Mouse (Mus musculus) heart, adult 2 months (tissue): Measurements from ENCODE around the gene Srsf1. TPM values are rescaled to one million over a fixed set of nuclear protein-coding genes. Genes with fewer than 3 reads are reported as not detected.

Experiments used
- DNase-seq, 2 experiments: peaks; one replicate each; pipeline ENCODE4 v3.0.0; 2021
- H3K27ac ChIP-seq: fragments of 200-600 bp; 2 replicates; pipeline ENCODE4 v1.8.1; 2022
- H3K27me3 ChIP-seq: fragments of 200-500 bp; 2 replicates; pipeline ENCODE4 v1.6.1; 2012; ENCODE audit warnings: mild to moderate bottlenecking, low read length, inconsistent platforms, mixed read lengths; ENCODE audit not compliant: control insufficient read depth, insufficient read depth
- H3K36me3 ChIP-seq: fragments of 200-500 bp; 2 replicates; pipeline ENCODE4 v1.6.1; 2012; ENCODE audit warnings: low read length, inconsistent platforms; ENCODE audit not compliant: control insufficient read depth, insufficient read depth
- H3K4me1 ChIP-seq: fragments of 200-500 bp; 2 replicates; pipeline ENCODE4 v1.6.1; 2011; ENCODE audit warnings: low read length; ENCODE audit not compliant: control insufficient read depth, insufficient read depth
- H3K4me3 ChIP-seq: fragments of 200-600 bp; 2 replicates; pipeline ENCODE4 v1.8.1; 2022
- H3K79me2 ChIP-seq: fragments of 200-500 bp; replicated peaks from 2 replicates; pipeline ENCODE4 v1.6.1; 2012; ENCODE audit warnings: mild to moderate bottlenecking, inconsistent platforms, low read length, moderate library complexity, mixed read lengths; ENCODE audit not compliant: control insufficient read depth, insufficient read depth
- H3K9ac ChIP-seq: fragments of 200-500 bp; 2 replicates; pipeline ENCODE4 v1.6.1; 2012; ENCODE audit warnings: low read depth, mild to moderate bottlenecking, control low read depth, inconsistent platforms, low read length, mixed read lengths
- CTCF ChIP-seq: fragments of 200-600 bp; IDR thresholded peaks from 2 replicates; pipeline ENCODE4 v1.8.1; 2022; ENCODE audit warnings: antibody characterized with exemption, mild to moderate bottlenecking, moderate library complexity
- EP300 ChIP-seq: fragments of 200-500 bp; IDR thresholded peaks from 2 replicates; pipeline ENCODE4 v1.6.1; 2011; ENCODE audit warnings: low read depth, low read length, control low read depth; ENCODE audit not compliant: insufficient read depth
- POLR2A ChIP-seq: fragments of 200-500 bp; IDR thresholded peaks from 2 replicates; pipeline ENCODE4 v1.6.1; 2011; ENCODE audit warnings: mild to moderate bottlenecking, low read depth, low read length, control low read depth; ENCODE audit not compliant: insufficient read depth
- WGBS: fragments of 180-500 bp; shearing (Covaris S2); methylation state at CpG from one replicate; pipeline ENCODE4 v1.1.7; 2018; 5-methylcytosine and 5-hydroxymethylcytosine counted together
- intact Hi-C: fragments of 180-260 bp; cut with DNase I; formaldehyde crosslinking; loops from one replicate; pipeline ENCODE4 v1.15.1; 2025
- polyA plus RNA-seq: library from polyadenylated mRNA; depleted of rRNA; stranded (reverse); fragments of >200 nt; gene quantifications from 2 replicates; pipeline ENCODE4 v1.2.3, GENCODE M21; 2012
- total RNA-seq, 2 experiments: library from RNA; stranded (reverse); gene quantifications; 2 replicates each; pipeline ENCODE4 v1.2.3; 2021

Srsf1 gene
- total and polyA plus RNA-seq, 3 experiments = 39.3 to 99.7 (median 99.5) TPM

GRCm38 (mm10) chr11:88086737-88087627 is 39.8 kb downstream of the Srsf1 start:
- intact Hi-C loops = loop anchor here (2.0 kb wide), 1 partner anchor 16 kb away; no protein-coding TSS in a partner anchor
- 7% methylated on average over 25 of the region's 25 CpGs for WGBS
- peak overlapping the region; percentile 52 for H3K27ac ChIP-seq

GRCm38 (mm10) chr11:88089150-88089549 is 42.0 kb downstream of the Srsf1 start:
- no peak overlapping the region for H3K4me3 ChIP-seq
- H3K4me1 ChIP-seq = peaks cover 7% of the 10 kb centered on the region
- no peak overlapping the region for H3K9ac ChIP-seq
- intact Hi-C loops = no loop called here
- 32% methylated on average over 5 of the region's 5 CpGs for WGBS
- no peaks in the 10 kb centered on the region for H3K36me3 ChIP-seq
- no peak overlapping the region for H3K27ac ChIP-seq
- no peak for DNase-seq
- H3K27me3 ChIP-seq = no peaks in the 10 kb centered on the region
- TF ChIP-seq POLR2A (no peak), EP300 (no peak), CTCF (no peak)
- no peaks in the 10 kb centered on the region for H3K79me2 ChIP-seq

More at GRCm38 (mm10) chr11:88086737-88087627, 39.8 kb downstream of the Srsf1 start:
- Histone ChIP-seq H3K27me3 (no peaks in the 10 kb centered on the region), H3K9ac (peak overlapping the region; percentile 52), H3K4me3 (peak overlapping the region; percentile 40), H3K4me1 (peaks cover 7% of the 10 kb centered on the region), H3K36me3 (peaks cover 5% of the 10 kb centered on the region; the same call in 1 of the 2 replicates), H3K79me2 (no peaks in the 10 kb centered on the region)
- TF ChIP-seq EP300 (no peak), POLR2A (peak; percentile 63; the same call in 1 of the 2 replicates)
- DNase-seq = peak; percentile 89 to 91

DNA sequence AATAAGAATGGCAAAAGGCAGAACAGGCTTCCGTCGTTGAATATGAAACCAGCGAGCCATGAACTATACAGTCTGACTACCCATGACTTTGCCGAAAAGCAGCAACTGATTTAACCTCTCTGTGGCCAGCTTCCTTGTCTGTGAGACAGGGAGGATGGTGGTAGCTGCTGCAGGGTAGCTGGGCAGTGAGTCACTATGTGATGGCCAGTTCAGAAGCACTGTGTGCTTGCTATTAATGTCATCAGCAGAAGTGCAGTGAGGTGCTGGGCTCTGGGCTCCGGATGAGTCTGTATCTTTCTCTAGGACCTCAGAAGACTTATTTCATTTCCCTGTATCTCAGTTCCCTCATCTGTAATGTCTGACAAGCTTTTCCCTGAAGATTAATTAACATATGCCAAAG is 43.1 kb downstream of the Srsf1 start:
- peaks cover 7% of the 10 kb centered on the region for H3K4me1 ChIP-seq

DNA sequence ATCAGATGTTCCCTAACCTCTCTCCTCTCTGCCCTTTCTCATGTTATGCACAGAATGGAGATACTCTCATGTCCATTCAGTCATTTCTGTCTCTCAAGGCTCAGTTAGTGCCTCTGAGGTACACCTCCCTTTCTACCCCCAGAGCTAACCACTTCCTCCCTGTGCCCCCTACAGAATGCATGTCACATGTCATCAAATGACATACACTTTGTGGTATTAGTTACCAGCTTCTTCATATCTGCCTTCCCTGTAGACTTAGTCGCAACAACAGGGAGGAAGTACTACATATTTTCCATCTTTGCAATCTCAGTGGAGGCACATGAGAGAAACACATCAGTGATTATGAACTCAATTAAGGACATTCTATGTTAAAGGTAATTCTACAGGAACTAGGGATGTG is 44.8 kb downstream of the Srsf1 start:
- no peak for DNase-seq
- no peaks in the 10 kb centered on the region for H3K79me2 ChIP-seq
- 71% methylated on average over 1 of the region's 1 CpGs for WGBS
- H3K9ac ChIP-seq = no peak overlapping the region
- TF ChIP-seq CTCF = no peak
- TF ChIP-seq POLR2A = no peak
- no peak for TF ChIP-seq EP300
- H3K4me3 ChIP-seq = no peak overlapping the region
- no peaks in the 10 kb centered on the region for H3K27me3 ChIP-seq
- H3K36me3 ChIP-seq = no peaks in the 10 kb centered on the region
- H3K27ac ChIP-seq = no peak overlapping the region
- peaks cover 7% of the 10 kb centered on the region for H3K4me1 ChIP-seq
- intact Hi-C loops = no loop called here

More for the DNA sequence above, 43.1 kb downstream of the Srsf1 start:
- H3K27ac ChIP-seq = no peak overlapping the region
- WGBS = 76% methylated on average over 5 of the region's 5 CpGs
- no peaks in the 10 kb centered on the region for H3K79me2 ChIP-seq
- no peak for TF ChIP-seq POLR2A
- no peak for TF ChIP-seq CTCF
- TF ChIP-seq EP300 = no peak
- intact Hi-C loops = no loop called here
- no peaks in the 10 kb centered on the region for H3K27me3 ChIP-seq
- no peak overlapping the region for H3K9ac ChIP-seq
- no peaks in the 10 kb centered on the region for H3K36me3 ChIP-seq
- no peak for DNase-seq
- H3K4me3 ChIP-seq = no peak overlapping the region

GRCm38 (mm10) chr11:88097173-88097572 is 50.0 kb downstream of the Srsf1 start:
- H3K9ac ChIP-seq = peak overlapping the region; percentile 25
- H3K27me3 ChIP-seq = no peaks in the 10 kb centered on the region
- peaks cover 10% of the 10 kb centered on the region for H3K4me1 ChIP-seq
- H3K36me3 ChIP-seq = peaks cover 2% of the 10 kb centered on the region; the same call in 1 of the 2 replicates
- 14% methylated on average over 4 of the region's 4 CpGs for WGBS
- peaks cover 1% of the 10 kb centered on the region; the same call in 1 of the 2 replicates for H3K79me2 ChIP-seq
- no peak for TF ChIP-seq CTCF
- 0 out of 2 replicates have a peak, but pooled peaks have one; percentile 48 for TF ChIP-seq EP300
- TF ChIP-seq POLR2A = peak; percentile 55; the same call in 1 of the 2 replicates
- peak; percentile 60 to 64 for DNase-seq
- intact Hi-C loops = no loop called here
- H3K27ac ChIP-seq = peak overlapping the region; percentile 100
- H3K4me3 ChIP-seq = no peak overlapping the region
